ENCODE assay signal across 13 mouse cellular contexts in genomic region chr4:150375448-150375935, GRCm38 (mm10).
DNase-seq lines count a peak whose midpoint lies in the region; ATAC-seq and TF ChIP-seq lines count a peak whose summit lies in the region.
"Had no signal": no experiment of that assay in that cellular context is flagged by ENCODE, and none has a peak within 500 bp of the region (broad histone marks: within the 10 kb centered on the region; RNA-seq: fewer than 3 reads in every experiment).

No protein-coding gene starts in this region.

- WGBS in intestine, embryonic 14.5 days: 82% methylated on average over 1 of the region's 1 CpGs
- whole genome bisulfite sequencing in intestine, postnatal 0 days: 84% methylated on average over 1 of the region's 1 CpGs
- WGBS in midbrain, embryonic 13.5 days: 83% methylated on average over 1 of the region's 1 CpGs
- WGBS in midbrain, postnatal 0 days: 76% methylated on average over 1 of the region's 1 CpGs
- 57% methylated on average over 1 of the region's 1 CpGs for WGBS in neural tube, embryonic 13.5 days

- H3K36me3 ChIP-seq in intestine, embryonic 14.5 days (ENCODE audit: control insufficient read depth, insufficient read depth, low read length): no peaks in the 10 kb centered on the region
- no peaks in the 10 kb centered on the region for H3K36me3 ChIP-seq in intestine, postnatal 0 days (ENCODE audit: control insufficient read depth, insufficient read depth)
- no peaks in the 10 kb centered on the region for H3K36me3 ChIP-seq in midbrain, embryonic 13.5 days
- no peaks in the 10 kb centered on the region for H3K36me3 ChIP-seq in midbrain, postnatal 0 days (ENCODE audit: insufficient read depth, low read length)
- no peaks in the 10 kb centered on the region for H3K36me3 ChIP-seq in neural tube, embryonic 13.5 days
- H3K36me3 ChIP-seq: limb, embryonic 12.5 days had no signal

- H3K27me3 ChIP-seq in intestine, embryonic 14.5 days (replicated peaks; ENCODE audit: control insufficient read depth, insufficient read depth, low read length): no peaks in the 10 kb centered on the region
- H3K27me3 ChIP-seq in intestine, postnatal 0 days (replicated peaks; ENCODE audit: control insufficient read depth, insufficient read depth, low read length): no peaks in the 10 kb centered on the region
- no peaks in the 10 kb centered on the region for H3K27me3 ChIP-seq in midbrain, embryonic 13.5 days
- no peaks in the 10 kb centered on the region for H3K27me3 ChIP-seq in midbrain, postnatal 0 days (ENCODE audit: insufficient read depth, low read length)
- no peaks in the 10 kb centered on the region for H3K27me3 ChIP-seq in neural tube, embryonic 13.5 days
- H3K27me3 ChIP-seq: CH12.LX; limb, embryonic 12.5 days had no signal

- no peak for ATAC-seq in intestine, embryonic 14.5 days (replicated peaks; ENCODE audit: low FRiP score, low TSS enrichment, low read depth)
- no peak for ATAC-seq in intestine, postnatal 0 days
- ATAC-seq in midbrain, embryonic 13.5 days: no peak
- no peak for ATAC-seq in midbrain, postnatal 0 days (ENCODE audit: low FRiP score)
- ATAC-seq in neural tube, embryonic 13.5 days (ENCODE audit: low read depth): no peak

- no peak for TF ChIP-seq CTCF in intestine, postnatal 0 days (IDR thresholded peaks at IDR 0.05; ENCODE audit: low read depth)
- TF ChIP-seq CTCF in midbrain, postnatal 0 days (IDR thresholded peaks at IDR 0.05): no peak

- no peak overlapping the region for H3K4me2 ChIP-seq in intestine, embryonic 14.5 days (ENCODE audit: low read length)
- H3K4me2 ChIP-seq in intestine, postnatal 0 days (replicated peaks; ENCODE audit: low read depth): no peak overlapping the region
- H3K4me2 ChIP-seq in midbrain, embryonic 13.5 days (replicated peaks): 0 out of 2 replicates have a peak overlapping the region, but pooled peaks have one; percentile 1
- no peak overlapping the region; the same call in 1 of the 2 replicates for H3K4me2 ChIP-seq in midbrain, postnatal 0 days (ENCODE audit: low read depth, low read length, poor library complexity, severe bottlenecking)
- peak overlapping the region; percentile 85; the same call in 1 of the 2 replicates for H3K4me2 ChIP-seq in neural tube, embryonic 13.5 days
- H3K4me2 ChIP-seq: limb, embryonic 12.5 days had no signal

- peak; percentile 42 for DNase-seq in cerebellum, adult 9-10 months
- no peak for DNase-seq in cerebellum, postnatal 36 days
- DNase-seq in intestine, embryonic 14.5 days (ENCODE audit: low spot score): peak; percentile 13
- DNase-seq in midbrain, postnatal 0 days (ENCODE audit: low spot score): no peak
- DNase-seq in spleen, postnatal 10 days (ENCODE audit: low spot score in 2 of 2): no peak
- DNase-seq: gastrocnemius, postnatal 36 days; lung, adult 2 months; thymus, postnatal 36 days had no signal

- H3K4me1 ChIP-seq in intestine, embryonic 14.5 days (replicated peaks; ENCODE audit: control insufficient read depth, insufficient read depth, low read length): peaks cover 58% of the 10 kb centered on the region
- peaks cover 17% of the 10 kb centered on the region for H3K4me1 ChIP-seq in intestine, postnatal 0 days (replicated peaks; ENCODE audit: control insufficient read depth, insufficient read depth, low read length)
- H3K4me1 ChIP-seq in midbrain, embryonic 13.5 days (replicated peaks): peaks cover 85% of the 10 kb centered on the region
- peaks cover 14% of the 10 kb centered on the region; the same call in 1 of the 2 replicates for H3K4me1 ChIP-seq in midbrain, postnatal 0 days (ENCODE audit: insufficient read depth, low read length)
- peaks cover 88% of the 10 kb centered on the region for H3K4me1 ChIP-seq in neural tube, embryonic 13.5 days (replicated peaks)

- no peak overlapping the region for H3K4me3 ChIP-seq in intestine, embryonic 14.5 days (ENCODE audit: low read depth, low read length)
- H3K4me3 ChIP-seq in intestine, postnatal 0 days (ENCODE audit: low read depth, low read length): no peak overlapping the region
- no peak overlapping the region for H3K4me3 ChIP-seq in midbrain, embryonic 13.5 days (replicated peaks)
- no peak overlapping the region for H3K4me3 ChIP-seq in midbrain, postnatal 0 days (ENCODE audit: low read depth, low read length)
- no peak overlapping the region for H3K4me3 ChIP-seq in neural tube, embryonic 13.5 days
- H3K4me3 ChIP-seq: limb, embryonic 12.5 days had no signal

- no peak overlapping the region for H3K9ac ChIP-seq in intestine, embryonic 14.5 days (ENCODE audit: low read length)
- no peak overlapping the region for H3K9ac ChIP-seq in intestine, postnatal 0 days (ENCODE audit: low read depth, low read length)
- H3K9ac ChIP-seq in midbrain, embryonic 13.5 days (replicated peaks): no peak overlapping the region
- no peak overlapping the region for H3K9ac ChIP-seq in midbrain, postnatal 0 days (replicated peaks; ENCODE audit: low read length, poor library complexity, severe bottlenecking)
- H3K9ac ChIP-seq in neural tube, embryonic 13.5 days: no peak overlapping the region
- H3K9ac ChIP-seq: limb, embryonic 12.5 days had no signal

- H3K9me3 ChIP-seq in intestine, embryonic 14.5 days (ENCODE audit: control insufficient read depth, low read length): no peaks in the 10 kb centered on the region
- no peaks in the 10 kb centered on the region for H3K9me3 ChIP-seq in intestine, postnatal 0 days (ENCODE audit: control insufficient read depth)
- no peaks in the 10 kb centered on the region for H3K9me3 ChIP-seq in midbrain, embryonic 13.5 days
- no peaks in the 10 kb centered on the region for H3K9me3 ChIP-seq in midbrain, postnatal 0 days (ENCODE audit: low read length)
- no peaks in the 10 kb centered on the region for H3K9me3 ChIP-seq in neural tube, embryonic 13.5 days
- H3K9me3 ChIP-seq: limb, embryonic 12.5 days had no signal

- H3K27ac ChIP-seq in intestine, embryonic 14.5 days (ENCODE audit: low read depth): no peak overlapping the region
- no peak overlapping the region for H3K27ac ChIP-seq in intestine, postnatal 0 days (ENCODE audit: low read depth, low read length)
- H3K27ac ChIP-seq in midbrain, embryonic 13.5 days: peak overlapping the region; percentile 93
- H3K27ac ChIP-seq in midbrain, postnatal 0 days (ENCODE audit: low read depth, low read length): no peak overlapping the region
- peak overlapping the region; percentile 94 for H3K27ac ChIP-seq in neural tube, embryonic 13.5 days (replicated peaks)
- H3K27ac ChIP-seq: limb, embryonic 12.5 days had no signal

Comparison
In these comparisons a context has a peak if more than half of its experiments do, and no peak if none do; other contexts are left out.
1. DNase-seq: peak in cerebellum, adult 9-10 months (single experiment) and intestine, embryonic 14.5 days (single experiment); none in cerebellum, postnatal 36 days (0 of 2), midbrain, postnatal 0 days (single experiment) and spleen, postnatal 10 days (0 of 2).
2. H3K27ac ChIP-seq: peak in midbrain, embryonic 13.5 days (single experiment) and neural tube, embryonic 13.5 days (single experiment); none in intestine, embryonic 14.5 days (single experiment), intestine, postnatal 0 days (single experiment) and midbrain, postnatal 0 days (single experiment).
3. H3K4me2 ChIP-seq: peak in midbrain, embryonic 13.5 days (single experiment) and neural tube, embryonic 13.5 days (single experiment); none in intestine, embryonic 14.5 days (single experiment), intestine, postnatal 0 days (single experiment) and midbrain, postnatal 0 days (single experiment).